Mouse (Mus musculus): ENCODE results near the gene Zfp748. TPM values are rescaled to one million over a fixed set of nuclear protein-coding genes. Genes with fewer than 3 reads are reported as not detected.

The Zfp748 gene
- 3.9 and 4.0 TPM in 2 replicates for polyA plus RNA-seq (2015; fragmentation: Nextera tagmentation; extraction: Ambion mirVana)

DNA sequence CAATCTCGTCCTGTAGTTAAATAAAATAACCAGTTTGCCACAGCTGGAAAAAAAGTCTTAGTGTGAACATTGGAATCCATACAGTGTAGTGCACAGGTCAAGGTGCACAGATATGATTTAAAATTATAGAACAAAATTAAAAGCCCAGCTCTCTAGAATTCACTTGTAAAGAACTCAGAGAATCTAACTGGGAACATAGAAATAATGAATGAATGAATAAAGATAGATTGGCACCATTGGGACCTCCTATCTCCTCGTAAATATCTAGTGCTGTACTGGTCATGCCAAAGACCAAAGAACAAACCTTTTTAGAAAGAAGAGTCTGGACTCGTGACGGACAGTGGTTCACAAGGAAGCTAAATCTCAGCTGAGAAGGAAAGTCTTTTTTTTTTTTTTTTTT lies at the start of gene Zfp748:
TSS of gene Zfp748 (minus strand) at position 101 of the 400 bp plus-strand sequence.
- 71% methylated on average over 4 of the region's 4 CpGs for WGBS (ENCODE audit: insufficient replicate concordance)
- no peaks in the 10 kb centered on the region for H3K36me3 ChIP-seq (ENCODE audit: control insufficient read depth, insufficient read depth)

DNA sequence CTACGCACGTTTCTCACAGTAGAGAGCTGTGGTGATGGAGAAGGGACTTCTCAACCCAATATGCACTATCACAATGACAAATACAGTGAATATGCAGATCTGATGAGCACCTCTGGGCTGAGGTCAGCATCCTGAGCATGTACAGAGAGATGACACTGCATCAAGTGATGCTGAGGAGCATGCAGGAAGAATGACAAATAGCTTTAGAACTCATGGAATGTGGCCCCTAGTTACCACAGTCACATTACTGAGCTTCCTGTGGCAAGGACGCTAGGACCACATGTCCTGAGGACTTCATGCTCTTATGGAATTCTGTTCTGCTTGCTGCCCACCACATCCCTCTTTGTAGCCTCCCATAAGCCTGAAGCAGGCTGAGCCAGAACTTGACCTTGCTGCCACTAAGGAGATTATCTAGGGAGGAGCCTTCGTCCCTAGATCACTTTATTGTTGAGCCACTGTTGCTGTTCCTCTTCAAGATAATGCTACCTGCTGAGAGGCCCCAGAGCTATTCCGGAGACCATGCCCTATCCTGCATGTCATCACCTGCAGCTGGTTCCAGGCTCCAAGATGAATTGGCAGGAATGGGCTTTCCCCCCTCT lies 19.1 kb upstream of the Zfp748 start:
- Histone ChIP-seq H3K4me1 (ENCODE audit: control insufficient read depth, low read depth, low read length) (no peaks in the 10 kb centered on the region), H3K9me3 (replicated peaks; ENCODE audit: control insufficient read depth, low read length) (no peaks in the 10 kb centered on the region), H3K27ac (ENCODE audit: low read length) (no peak overlapping the region), H3K27me3 (ENCODE audit: control insufficient read depth, insufficient read depth, low read depth, low read length) (no peaks in the 10 kb centered on the region), H3K4me2 (ENCODE audit: low read depth, low read length) (no peak overlapping the region), H3K4me3 (ENCODE audit: low read depth, low read length) (no peak overlapping the region), H3K36me3 (ENCODE audit: control insufficient read depth, insufficient read depth) (no peaks in the 10 kb centered on the region), H3K9ac (ENCODE audit: low read depth, low read length) (no peak overlapping the region)
- 52% methylated on average over 5 of the region's 5 CpGs for WGBS (ENCODE audit: insufficient replicate concordance)
- no peak for ATAC-seq (ENCODE audit: low read depth)

More for the DNA sequence above, at the start of gene Zfp748:
- H3K4me2 ChIP-seq (ENCODE audit: low read depth, low read length): peak within 1 kb of the TSS; percentile 70
- H3K27ac ChIP-seq (ENCODE audit: low read length): peak within 1 kb of the TSS; percentile 83
- ATAC-seq (ENCODE audit: low read depth): no peak
- no peaks in the 10 kb centered on the region for H3K9me3 ChIP-seq (replicated peaks; ENCODE audit: control insufficient read depth, low read length)
- H3K27me3 ChIP-seq (ENCODE audit: control insufficient read depth, insufficient read depth, low read depth, low read length): no peaks in the 10 kb centered on the region
- H3K4me3 ChIP-seq (ENCODE audit: low read depth, low read length): peak within 1 kb of the TSS; percentile 85
- peak within 1 kb of the TSS; percentile 84 for H3K9ac ChIP-seq (ENCODE audit: low read depth, low read length)
- peaks cover 7% of the 10 kb centered on the region for H3K4me1 ChIP-seq (ENCODE audit: control insufficient read depth, low read depth, low read length)

DNA sequence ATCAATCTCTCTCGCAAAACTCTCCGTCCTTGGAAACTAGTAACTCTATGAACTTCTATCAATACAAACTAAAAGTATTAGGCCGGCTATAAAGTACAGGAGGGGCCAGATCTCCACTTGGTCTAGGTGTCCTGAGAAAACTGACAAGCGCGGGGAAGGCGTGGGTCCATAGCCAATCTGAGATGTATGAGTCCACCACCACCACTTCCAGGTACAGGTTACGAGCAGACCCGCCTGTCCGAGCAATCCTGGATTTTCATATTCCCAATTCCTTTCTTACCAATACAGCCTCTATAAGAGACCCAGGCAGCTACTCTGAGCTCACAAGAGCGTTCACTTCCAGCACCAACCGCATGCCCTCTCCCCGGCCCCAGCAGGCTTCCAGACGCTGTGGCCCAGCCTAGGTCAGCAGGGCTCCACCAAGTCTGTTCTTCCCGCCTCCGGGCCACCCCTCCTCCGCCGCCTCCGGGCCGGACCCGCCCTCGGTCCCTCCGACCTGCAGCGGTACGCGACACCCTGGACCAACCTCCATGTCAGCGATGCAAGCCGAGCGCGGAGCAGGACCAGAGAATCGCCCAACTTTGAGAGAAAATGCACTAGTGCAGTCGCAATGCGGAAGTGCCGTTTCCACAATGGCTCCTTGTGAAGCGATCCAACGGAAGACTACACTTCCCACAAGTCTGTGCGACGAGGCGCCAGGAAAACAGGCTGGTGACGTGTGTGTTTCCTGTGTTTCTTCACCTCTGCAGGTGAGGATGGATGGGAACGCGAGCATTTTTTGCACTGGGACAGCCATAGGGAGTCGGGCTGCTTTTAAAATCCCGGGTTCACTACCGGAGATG lies 904 bp downstream of the Zfp748 start:
- Histone ChIP-seq H3K4me2 (ENCODE audit: low read depth, low read length) (peak overlapping the region; percentile 70), H3K4me1 (ENCODE audit: control insufficient read depth, low read depth, low read length) (peaks cover 7% of the 10 kb centered on the region), H3K9ac (ENCODE audit: low read depth, low read length) (peak overlapping the region; percentile 84), H3K27ac (ENCODE audit: low read length) (peak overlapping the region; percentile 83), H3K9me3 (replicated peaks; ENCODE audit: control insufficient read depth, low read length) (no peaks in the 10 kb centered on the region), H3K36me3 (ENCODE audit: control insufficient read depth, insufficient read depth) (no peaks in the 10 kb centered on the region), H3K27me3 (ENCODE audit: control insufficient read depth, insufficient read depth, low read depth, low read length) (no peaks in the 10 kb centered on the region), H3K4me3 (ENCODE audit: low read depth, low read length) (peak overlapping the region; percentile 85)
- ATAC-seq (ENCODE audit: low read depth): peak; percentile 96
- WGBS (ENCODE audit: insufficient replicate concordance): 1% methylated on average over 44 of the region's 44 CpGs

DNA sequence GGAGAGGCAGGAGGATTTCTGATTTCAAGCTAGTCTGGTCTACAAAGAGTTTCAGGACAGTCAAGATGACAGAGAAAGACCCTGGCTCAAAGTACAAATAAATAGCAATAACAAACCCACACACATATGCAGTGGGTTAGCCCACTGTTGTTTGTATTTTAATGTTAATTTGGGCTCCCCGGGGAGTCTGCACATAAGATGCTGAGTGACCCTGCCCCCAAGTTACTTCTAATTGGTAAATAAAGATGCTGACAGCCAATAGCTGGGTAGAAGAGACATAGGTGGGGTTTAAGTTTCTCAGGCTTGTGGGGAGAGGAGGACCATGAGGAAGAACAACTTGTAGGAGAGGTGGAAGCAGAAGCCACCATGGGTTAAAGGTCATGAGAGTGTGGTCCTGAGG lies 7.7 kb downstream of the Zfp748 start:
- Histone ChIP-seq H3K9me3 (replicated peaks; ENCODE audit: control insufficient read depth, low read length) (no peaks in the 10 kb centered on the region; the same call in 1 of the 2 replicates), H3K9ac (ENCODE audit: low read depth, low read length) (no peak overlapping the region), H3K4me1 (ENCODE audit: control insufficient read depth, low read depth, low read length) (no peaks in the 10 kb centered on the region), H3K36me3 (ENCODE audit: control insufficient read depth, insufficient read depth) (peaks cover 29% of the 10 kb centered on the region), H3K4me3 (ENCODE audit: low read depth, low read length) (no peak overlapping the region), H3K27ac (ENCODE audit: low read length) (no peak overlapping the region), H3K4me2 (ENCODE audit: low read depth, low read length) (no peak overlapping the region), H3K27me3 (ENCODE audit: control insufficient read depth, insufficient read depth, low read depth, low read length) (no peaks in the 10 kb centered on the region)
- WGBS (ENCODE audit: insufficient replicate concordance): 74% methylated on average over 1 of the region's 1 CpGs
- no peak for ATAC-seq (ENCODE audit: low read depth)

DNA sequence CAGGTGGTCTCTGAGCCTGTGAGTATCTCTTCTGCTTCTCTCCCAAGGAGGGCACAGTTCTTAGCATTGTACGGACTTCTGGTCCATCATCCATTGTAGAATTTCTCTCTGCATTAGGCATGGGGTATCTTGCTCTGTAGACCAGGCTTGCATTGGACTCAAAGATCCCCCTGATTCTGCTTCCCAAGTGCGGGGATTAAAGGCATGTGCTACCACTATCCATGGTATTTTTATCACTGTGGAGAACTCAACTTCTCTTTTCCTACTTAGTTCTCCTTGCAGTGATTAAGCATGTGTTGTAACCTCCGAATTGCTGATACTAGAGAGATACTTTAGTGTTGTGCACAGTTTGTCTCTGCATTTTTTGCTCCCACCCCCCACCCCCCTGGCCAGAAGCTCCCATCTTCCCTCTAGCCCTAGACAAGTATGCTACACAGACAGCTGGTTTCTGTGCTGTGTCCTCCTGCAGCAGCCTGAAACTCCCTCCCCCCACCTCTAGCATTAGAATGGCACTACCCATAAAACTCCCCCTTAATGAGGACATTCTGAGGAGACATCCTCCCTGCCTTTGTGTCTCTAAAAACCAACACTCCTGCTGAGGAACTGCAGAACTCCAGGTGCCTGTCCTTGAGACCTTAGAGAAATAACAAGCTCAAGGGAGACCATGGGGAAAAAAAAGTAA lies 26.4 kb downstream of the Zfp748 start:
- no peaks in the 10 kb centered on the region for H3K9me3 ChIP-seq (replicated peaks; ENCODE audit: control insufficient read depth, low read length)
- no peak overlapping the region for H3K9ac ChIP-seq (ENCODE audit: low read depth, low read length)
- peaks cover 6% of the 10 kb centered on the region for H3K4me1 ChIP-seq (ENCODE audit: control insufficient read depth, low read depth, low read length)
- H3K27ac ChIP-seq (ENCODE audit: low read length): no peak overlapping the region
- no peaks in the 10 kb centered on the region for H3K36me3 ChIP-seq (ENCODE audit: control insufficient read depth, insufficient read depth)
- H3K27me3 ChIP-seq (ENCODE audit: control insufficient read depth, insufficient read depth, low read depth, low read length): no peaks in the 10 kb centered on the region
- no peak overlapping the region for H3K4me3 ChIP-seq (ENCODE audit: low read depth, low read length)
- 60% methylated on average over 3 of the region's 3 CpGs for WGBS (ENCODE audit: insufficient replicate concordance)
- no peak for ATAC-seq (ENCODE audit: low read depth)
- no peak overlapping the region for H3K4me2 ChIP-seq (ENCODE audit: low read depth, low read length)

DNA sequence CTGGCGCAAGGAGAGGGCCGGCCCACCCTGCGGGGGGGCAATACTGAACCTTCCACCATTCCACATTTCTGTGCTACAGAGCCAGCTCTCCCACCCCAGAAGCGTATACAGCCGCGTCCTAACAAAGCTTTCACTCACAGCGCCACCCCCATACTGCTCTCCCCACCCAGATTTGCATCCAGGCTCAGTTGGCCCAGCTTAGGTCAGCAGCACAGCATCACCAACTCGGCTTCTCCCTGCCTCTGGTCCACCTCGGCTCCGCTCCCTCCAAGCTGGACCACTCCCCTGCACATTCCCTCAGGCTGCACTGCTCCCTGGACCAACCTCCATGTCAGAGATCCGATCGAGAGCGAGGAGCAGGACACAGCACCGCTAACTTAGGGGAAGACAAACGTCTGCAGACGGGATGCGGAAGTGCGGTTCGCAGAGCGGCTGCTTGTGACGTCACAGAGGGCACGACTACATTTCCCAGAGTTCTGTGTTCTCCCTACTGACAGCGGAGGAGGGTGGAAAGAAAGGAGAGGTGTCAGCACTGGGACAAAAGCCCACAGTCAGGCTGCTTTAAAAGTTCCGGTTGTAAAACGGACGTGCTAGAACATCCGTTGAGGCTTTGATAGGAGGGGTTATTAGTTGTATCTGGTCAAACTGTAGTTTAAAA lies 27.7 kb downstream of the Zfp748 start, which contains the start of the genes Gm26965 and Zfp87:
TSS of gene Gm26965 (minus strand) at position 399 of the 658 bp plus-strand sequence.
TSS of gene Zfp87 (minus strand) at position 425 of the 658 bp plus-strand sequence.
- H3K4me3 ChIP-seq (ENCODE audit: low read depth, low read length): peak within 1 kb of the TSS; percentile 90
- H3K4me2 ChIP-seq (ENCODE audit: low read depth, low read length): peak within 1 kb of the TSS; percentile 87
- H3K9me3 ChIP-seq (replicated peaks; ENCODE audit: control insufficient read depth, low read length): no peaks in the 10 kb centered on the region
- no peaks in the 10 kb centered on the region for H3K27me3 ChIP-seq (ENCODE audit: control insufficient read depth, insufficient read depth, low read depth, low read length)
- peaks cover 6% of the 10 kb centered on the region for H3K4me1 ChIP-seq (ENCODE audit: control insufficient read depth, low read depth, low read length)
- no peaks in the 10 kb centered on the region for H3K36me3 ChIP-seq (ENCODE audit: control insufficient read depth, insufficient read depth)
- H3K27ac ChIP-seq (ENCODE audit: low read length): peak within 1 kb of the TSS; percentile 76
- H3K9ac ChIP-seq (ENCODE audit: low read depth, low read length): peak within 1 kb of the TSS; percentile 77
- peak; percentile 97 for ATAC-seq (ENCODE audit: low read depth)
- under 1% methylated on average over 27 of the region's 27 CpGs for WGBS (ENCODE audit: insufficient replicate concordance)

DNA sequence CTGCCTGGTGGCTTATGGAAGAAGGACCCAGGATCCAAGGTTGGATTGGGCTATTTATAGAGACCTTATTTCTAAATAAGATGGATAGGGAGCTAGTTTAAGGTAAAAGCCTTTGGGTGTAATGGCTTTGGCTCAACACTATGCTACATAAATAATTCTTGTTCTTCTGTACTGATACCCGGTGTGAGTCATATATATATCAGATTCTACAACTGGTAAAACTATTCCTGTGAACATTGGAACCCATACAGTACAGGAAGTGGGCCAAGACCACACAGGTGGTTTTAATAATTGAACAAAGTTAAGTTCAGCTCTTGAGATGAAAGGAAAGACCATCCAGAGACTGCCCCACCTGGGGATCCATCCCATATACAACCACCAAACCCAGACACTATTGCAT lies 52.7 kb downstream of the Zfp748 start:
- H3K4me3 ChIP-seq (ENCODE audit: low read depth, low read length): no peak overlapping the region; the same call in 1 of the 2 replicates
- H3K9me3 ChIP-seq (replicated peaks; ENCODE audit: control insufficient read depth, low read length): no peaks in the 10 kb centered on the region
- 73% methylated on average over 1 of the region's 1 CpGs for WGBS (ENCODE audit: insufficient replicate concordance)
- no peak overlapping the region for H3K27ac ChIP-seq (ENCODE audit: low read length)
- no peak for ATAC-seq (ENCODE audit: low read depth)
- H3K4me2 ChIP-seq (ENCODE audit: low read depth, low read length): no peak overlapping the region
- H3K9ac ChIP-seq (ENCODE audit: low read depth, low read length): no peak overlapping the region
- no peaks in the 10 kb centered on the region for H3K36me3 ChIP-seq (ENCODE audit: control insufficient read depth, insufficient read depth)
- H3K4me1 ChIP-seq (ENCODE audit: control insufficient read depth, low read depth, low read length): peaks cover 9% of the 10 kb centered on the region; the same call in 1 of the 2 replicates
- H3K27me3 ChIP-seq (ENCODE audit: control insufficient read depth, insufficient read depth, low read depth, low read length): no peaks in the 10 kb centered on the region

DNA sequence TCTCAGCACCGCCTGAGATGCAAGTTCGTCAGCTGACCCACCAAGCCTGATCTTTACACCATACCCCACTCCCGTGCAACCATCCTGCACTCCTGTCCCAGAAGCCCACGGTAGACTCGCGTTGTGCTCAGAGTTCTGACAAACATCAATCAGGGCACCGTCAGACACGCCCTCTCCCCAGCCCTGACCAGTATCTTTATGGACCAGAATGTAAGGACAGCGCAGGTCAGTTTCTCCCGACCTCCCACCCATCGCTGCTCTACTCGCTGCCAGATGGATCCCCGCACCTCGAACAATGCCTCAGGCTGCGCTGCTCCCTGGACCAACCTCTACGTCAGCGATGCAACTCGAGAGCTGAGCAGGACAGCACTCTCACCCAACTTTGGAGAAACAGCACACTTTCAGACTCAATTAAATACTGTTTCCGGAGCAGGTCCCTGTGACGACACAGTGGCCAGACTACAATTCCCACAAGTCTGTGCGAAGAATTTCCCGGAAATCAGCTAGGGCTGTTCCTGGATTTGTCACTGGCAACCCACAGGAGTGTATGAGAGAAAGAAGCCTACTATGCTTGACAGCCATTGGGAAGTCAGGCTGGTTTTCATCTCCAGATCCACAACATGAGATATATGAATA lies 53.4 kb downstream of the Zfp748 start, which contains the start of gene Zfp58:
TSS of gene Zfp58 (minus strand) at position 472 of the 636 bp plus-strand sequence.
- Histone ChIP-seq H3K27me3 (ENCODE audit: control insufficient read depth, insufficient read depth, low read depth, low read length) (no peaks in the 10 kb centered on the region), H3K4me1 (ENCODE audit: control insufficient read depth, low read depth, low read length) (peaks cover 9% of the 10 kb centered on the region; the same call in 1 of the 2 replicates), H3K27ac (ENCODE audit: low read length) (peak within 1 kb of the TSS; percentile 57), H3K9ac (ENCODE audit: low read depth, low read length) (peak within 1 kb of the TSS; percentile 69), H3K4me3 (ENCODE audit: low read depth, low read length) (peak within 1 kb of the TSS; percentile 79), H3K36me3 (ENCODE audit: control insufficient read depth, insufficient read depth) (no peaks in the 10 kb centered on the region), H3K9me3 (replicated peaks; ENCODE audit: control insufficient read depth, low read length) (no peaks in the 10 kb centered on the region), H3K4me2 (ENCODE audit: low read depth, low read length) (peak within 1 kb of the TSS; percentile 84)
- peak; percentile 86 for ATAC-seq (ENCODE audit: low read depth)
- under 1% methylated on average over 22 of the region's 22 CpGs for WGBS (ENCODE audit: insufficient replicate concordance)

Measured in liver, embryonic 16.5 days (tissue).